Mouse (Mus musculus): Measurements from ENCODE around the gene Sub1.
A peak's percentile ranks its signal among the peaks of the same experiment; 100 is the strongest.

Gene Sub1

DNA sequence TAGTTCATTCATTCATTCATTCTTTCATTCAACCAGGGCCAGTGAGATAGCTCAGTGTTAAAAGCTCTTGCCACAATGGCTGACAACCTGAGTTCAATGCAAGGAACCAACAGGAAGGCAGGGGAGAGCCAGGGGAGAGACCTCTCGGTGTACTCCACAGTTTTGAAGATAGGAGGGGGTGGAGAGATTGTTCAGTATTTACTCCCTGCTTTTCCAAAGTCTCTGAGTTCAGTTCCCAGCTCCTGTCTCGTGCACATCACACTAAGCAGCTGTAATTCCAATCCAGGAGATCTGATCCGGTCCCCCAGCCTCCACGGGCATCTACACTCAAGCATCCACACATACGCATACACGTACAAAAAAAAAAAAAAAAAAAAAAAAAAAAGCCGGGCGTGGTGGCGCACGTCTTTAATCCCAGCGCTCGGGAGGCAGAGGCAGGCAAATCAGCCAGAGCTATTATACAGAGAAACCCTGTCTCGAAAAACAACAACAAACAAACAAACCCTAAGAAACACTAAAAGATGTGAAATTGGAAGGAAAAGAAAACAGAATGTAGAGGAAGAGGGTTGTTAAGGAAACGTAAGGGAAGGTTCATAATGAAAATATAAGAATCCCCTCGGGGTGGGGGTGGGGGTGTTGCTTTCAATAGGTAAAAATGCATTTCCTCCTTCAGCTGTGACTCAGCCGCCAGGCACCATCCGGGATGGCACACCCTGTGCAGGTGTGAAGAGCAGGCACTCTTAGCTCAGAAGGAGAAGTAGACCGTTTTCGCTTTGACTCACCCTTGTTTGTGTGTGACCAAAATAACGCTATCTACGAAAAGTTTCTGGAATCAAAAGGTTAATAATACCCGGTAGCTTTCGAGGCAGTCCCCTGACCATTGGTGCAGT, 13.2 kb upstream of the Sub1 start:
- DNase-seq: peak; percentile 13

GRCm38 (mm10) chr15:12008894-12009293, 12.1 kb upstream of the Sub1 start:
- DNase-seq: no peak

- DNase-seq: no peak
Measured at GRCm38 (mm10) chr15:12007971-12008800, 11.4 kb upstream of the Sub1 start.

- no peak for DNase-seq
Measured at GRCm38 (mm10) chr15:12007421-12007820, 10.6 kb upstream of the Sub1 start.

- DNase-seq: no peak
Measured at GRCm38 (mm10) chr15:12006169-12006568, 9.4 kb upstream of the Sub1 start.

DNA sequence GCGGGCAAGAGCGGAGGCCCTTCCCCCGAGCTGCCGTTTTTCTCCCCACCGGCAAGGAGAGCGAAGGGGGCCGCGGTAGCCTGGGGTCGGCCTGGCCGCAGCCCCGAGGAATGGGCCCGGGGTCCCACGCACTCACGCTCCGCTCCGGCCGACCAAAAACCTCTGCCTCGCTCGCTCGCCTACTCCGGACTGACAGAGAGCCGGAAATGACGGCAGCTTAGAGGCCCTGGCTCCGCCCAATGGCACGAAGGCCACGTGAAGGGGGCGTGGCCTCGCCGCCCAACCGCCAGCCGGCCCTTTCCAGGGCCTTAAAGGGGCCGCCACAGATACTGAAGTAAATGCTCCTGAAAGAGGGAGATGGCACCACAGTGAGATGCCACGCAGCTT, 975 bp downstream of the Sub1 start:
- DNase-seq: peak; percentile 95

DNA sequence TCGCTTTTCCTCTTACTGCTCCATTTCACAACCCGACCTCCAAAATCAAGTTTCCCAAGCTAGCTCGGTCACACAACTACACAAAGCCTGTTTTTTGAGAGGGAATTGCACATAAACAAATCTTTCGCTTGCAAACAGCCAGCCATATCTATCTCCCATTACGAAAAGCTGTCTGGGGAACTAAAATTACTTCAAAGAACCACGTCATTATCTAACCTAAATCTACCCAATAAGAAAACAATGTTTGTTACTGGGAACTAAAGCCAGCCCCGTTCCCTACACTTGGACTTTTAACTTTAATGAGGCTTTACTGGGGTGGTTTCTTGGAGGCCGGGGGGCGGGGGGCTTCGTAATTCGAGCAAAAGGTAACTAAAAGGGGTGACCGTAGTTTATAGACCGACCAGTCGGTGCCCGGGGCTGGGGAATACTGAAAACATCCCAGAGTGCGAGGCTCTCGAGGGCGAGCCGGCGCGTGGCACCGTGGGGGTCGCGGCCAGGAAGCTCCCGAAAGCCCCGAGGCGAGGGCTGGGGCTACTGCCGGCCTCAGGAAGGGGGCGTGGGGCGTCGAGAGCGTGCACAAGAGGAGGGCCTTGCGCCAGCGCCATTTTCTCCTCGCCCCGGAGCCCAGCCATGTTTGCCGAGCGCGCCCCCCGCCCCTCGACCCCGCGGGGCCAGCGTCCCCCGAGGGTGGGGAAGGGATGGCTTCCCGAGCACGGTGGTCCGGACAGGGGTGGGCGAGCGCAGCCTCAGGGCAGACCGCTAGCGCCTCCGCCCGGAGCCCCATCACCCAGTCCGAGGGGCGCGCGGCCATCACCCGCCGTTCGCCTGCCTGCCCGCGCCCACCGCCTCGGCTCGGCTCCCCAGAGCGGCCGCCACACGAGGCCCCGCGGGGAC, 1.6 kb downstream of the Sub1 start:
- DNase-seq: peak; percentile 69

- no peak for DNase-seq
Measured at GRCm38 (mm10) chr15:11994006-11994405, 2.8 kb downstream of the Sub1 start.

DNA sequence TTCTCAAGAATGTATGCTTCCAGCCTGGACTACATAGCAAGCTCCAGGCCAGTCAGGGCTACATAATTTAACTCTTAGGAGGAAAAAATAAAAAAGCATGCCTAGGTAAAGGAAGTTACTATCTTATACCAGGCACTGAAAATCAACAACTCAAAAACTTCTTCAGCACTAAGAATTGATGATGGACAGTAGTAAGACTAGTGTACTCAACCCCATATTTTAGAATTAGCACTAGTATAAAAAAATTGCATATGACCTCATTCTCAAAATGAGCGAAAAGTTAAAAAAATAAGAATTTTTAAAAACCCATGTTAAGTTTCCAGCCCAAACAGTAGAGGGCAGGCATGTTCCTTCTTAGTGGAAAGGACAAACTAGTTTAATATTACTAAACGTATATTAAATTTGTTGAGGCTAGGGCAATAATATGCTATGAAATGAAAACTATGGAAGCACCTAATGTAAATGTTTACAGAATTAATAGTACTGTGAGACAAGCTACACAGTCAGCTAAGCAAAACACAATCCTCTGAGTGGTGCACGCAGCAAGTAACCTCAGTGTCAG, 5.2 kb downstream of the Sub1 start:
- no peak for DNase-seq

DNA sequence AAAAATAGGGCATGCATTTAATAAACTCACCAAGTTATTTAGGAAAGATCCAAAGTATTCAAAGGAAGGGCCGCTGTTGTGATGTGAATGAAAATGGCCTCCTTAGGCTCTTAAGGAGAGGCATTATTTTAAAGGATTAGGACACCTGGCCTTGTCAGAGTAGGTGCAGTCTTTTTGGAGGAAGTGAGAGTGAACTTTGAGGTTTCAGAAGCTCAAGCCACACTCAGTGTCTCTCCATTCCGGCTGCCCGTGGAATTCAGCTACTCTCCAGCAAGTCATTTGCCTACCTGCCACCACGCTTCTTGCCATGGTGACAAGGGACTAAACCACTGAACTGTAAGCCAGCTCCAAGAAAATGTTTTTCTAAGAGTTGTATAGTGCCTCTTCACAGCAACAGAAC, 8.2 kb downstream of the Sub1 start:
- DNase-seq: no peak

GRCm38 (mm10) chr15:11987892-11988291, 8.9 kb downstream of the Sub1 start:
- DNase-seq: no peak

GRCm38 (mm10) chr15:11981985-11982384, 14.8 kb downstream of the Sub1 start:
- no peak for DNase-seq

DNA sequence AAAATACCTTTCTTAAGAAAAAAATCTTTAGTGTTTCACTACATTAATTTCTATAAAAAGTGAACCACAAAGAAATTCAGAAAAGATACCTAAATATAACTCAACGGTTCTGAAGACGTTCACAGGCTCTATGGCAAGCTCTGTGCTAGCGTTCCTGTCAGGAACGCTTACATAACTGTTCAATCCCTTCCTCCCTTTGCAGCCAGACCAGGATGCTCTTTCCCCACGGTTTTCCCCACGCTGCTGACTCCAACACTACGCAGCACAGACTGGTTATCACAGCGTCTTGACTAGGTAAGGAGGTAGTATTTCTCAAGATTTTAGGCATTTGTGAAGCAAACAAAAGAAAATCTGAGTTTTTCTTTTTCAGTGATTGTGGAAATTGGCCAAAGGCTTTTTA, 15.3 kb downstream of the Sub1 start:
- DNase-seq: no peak

GRCm38 (mm10) chr15:11978175-11978574, 18.6 kb downstream of the Sub1 start:
- DNase-seq: no peak

- no peak for DNase-seq
Measured at GRCm38 (mm10) chr15:11977071-11977470, 19.7 kb downstream of the Sub1 start.

DNA sequence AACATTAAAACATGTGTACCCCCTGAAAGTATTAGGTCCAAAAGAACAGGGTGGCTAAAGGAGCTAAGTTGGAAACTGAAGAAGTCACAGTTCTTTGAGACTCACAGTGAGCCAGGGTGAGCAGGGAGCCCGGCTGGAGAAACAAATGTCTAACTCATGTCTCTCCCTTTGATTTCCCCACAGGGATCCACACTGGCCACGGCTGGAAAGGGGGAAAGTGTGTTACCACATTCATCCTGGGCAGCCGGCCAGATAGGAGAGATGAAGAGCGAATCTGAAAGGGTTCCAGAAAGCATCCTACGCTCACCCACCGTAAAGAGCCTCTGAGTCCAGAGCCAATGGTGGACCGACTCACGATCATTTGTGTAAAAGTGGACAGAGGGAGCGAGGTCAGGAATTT, 20.9 kb downstream of the Sub1 start:
- peak; percentile 33 for DNase-seq

DNA sequence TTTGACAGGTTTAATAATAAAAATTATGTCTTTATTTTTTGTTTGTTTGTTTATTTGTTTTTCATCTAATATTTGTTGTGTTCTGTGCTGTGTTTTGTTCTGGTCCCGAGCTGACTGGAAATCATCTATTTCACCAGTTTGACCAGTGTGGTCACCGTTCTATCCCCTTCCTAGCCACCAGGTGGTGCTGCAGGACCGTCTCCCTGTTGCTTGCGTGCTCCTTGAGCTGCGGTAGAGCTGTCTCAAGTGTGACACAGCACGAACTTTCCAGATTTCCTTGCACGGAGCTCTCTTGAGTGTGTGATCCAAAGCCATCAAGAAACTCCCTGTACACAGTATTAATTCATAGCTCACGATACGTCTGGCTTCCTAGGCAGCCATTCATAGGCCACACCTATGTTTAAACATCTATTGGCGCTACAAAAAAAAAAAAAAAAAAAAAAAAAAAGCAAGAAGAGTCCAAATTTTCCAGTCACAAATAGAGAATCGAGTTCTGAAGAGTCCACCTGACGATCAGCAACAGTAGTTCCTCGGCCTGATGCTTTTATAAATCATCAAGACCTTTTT, 24.8 kb downstream of the Sub1 start:
- peak; percentile 89 for DNase-seq

GRCm38 (mm10) chr15:11970621-11971020, 26.2 kb downstream of the Sub1 start:
- DNase-seq: no peak

GRCm38 (mm10) chr15:11968851-11969250, 27.9 kb downstream of the Sub1 start:
- no peak for DNase-seq

GRCm38 (mm10) chr15:11966367-11966766, 30.4 kb downstream of the Sub1 start:
- DNase-seq: peak; percentile 74

DNA sequence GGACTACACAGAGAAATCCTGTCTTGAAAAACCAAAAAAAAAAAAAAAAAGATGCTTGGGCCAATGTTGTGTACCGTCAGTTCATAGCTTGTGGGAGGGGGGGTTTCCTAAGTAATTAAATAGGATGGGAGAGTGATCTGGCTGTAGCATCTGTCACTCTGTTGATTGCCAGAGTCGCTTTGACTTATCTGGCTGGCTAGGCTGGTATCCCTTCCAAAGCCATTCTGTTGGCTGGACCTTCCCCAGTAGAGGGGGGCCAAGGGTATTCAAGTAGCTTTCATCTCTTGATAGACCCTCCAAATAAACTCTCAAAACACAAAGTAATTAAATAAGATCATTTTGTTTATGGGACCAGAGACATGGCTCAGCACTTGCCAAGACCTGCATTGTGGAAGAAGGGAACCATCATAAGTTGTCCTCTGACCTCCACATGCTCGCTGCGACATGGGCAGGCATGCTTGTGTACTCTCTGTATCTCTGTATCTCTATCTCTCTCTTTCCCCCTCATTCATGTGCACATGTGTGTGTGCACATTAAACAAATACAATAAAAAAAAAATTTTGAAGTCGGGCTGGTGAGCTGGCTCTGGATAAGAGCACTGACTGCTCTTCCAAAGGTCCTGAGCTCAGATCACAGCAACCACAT, 31.5 kb downstream of the Sub1 start:
- DNase-seq: no peak

Measured in lung, postnatal 14 days (tissue).